Mouse (Mus musculus) midbrain, embryonic 10.5 days (tissue): ENCODE results near the gene Esyt2. TPM values are rescaled to one million over a fixed set of nuclear protein-coding genes. Genes with fewer than 3 reads are reported as not detected.

Experiments
- DNase-seq: peaks from one replicate; pipeline ENCODE4 v3.0.0-alpha.2; 2017; ENCODE audit warnings: low spot score
- H3K27ac ChIP-seq: fragments of 300-500 bp; sonication (generic); replicated peaks from 2 replicates; pipeline ENCODE4 v1.5.1; 2016; ENCODE audit warnings: mild to moderate bottlenecking
- H3K27me3 ChIP-seq: fragments of 300-500 bp; sonication (generic); 2 replicates; pipeline ENCODE4 v1.6.1; 2016; ENCODE audit warnings: low read depth, mild to moderate bottlenecking; ENCODE audit not compliant: poor library complexity, severe bottlenecking
- H3K36me3 ChIP-seq: fragments of 300-500 bp; sonication (generic); 2 replicates; pipeline ENCODE4 v1.6.1; 2016; ENCODE audit warnings: mild to moderate bottlenecking, moderate library complexity
- H3K4me1 ChIP-seq: fragments of 300-500 bp; sonication (generic); 2 replicates; pipeline ENCODE4 v1.6.1; 2016
- H3K4me3 ChIP-seq: fragments of 300-500 bp; sonication (generic); 2 replicates; pipeline ENCODE4 v1.5.1; 2016; ENCODE audit warnings: mild to moderate bottlenecking, moderate library complexity
- H3K9me3 ChIP-seq: fragments of 300-500 bp; sonication (generic); replicated peaks from 2 replicates; pipeline ENCODE4 v1.6.1; 2016; ENCODE audit warnings: mild to moderate bottlenecking
- WGBS: fragments of 180-500 bp; shearing (Covaris S2); methylation state at CpG from one replicate; pipeline ENCODE4 v1.1.7; 2016; 5-methylcytosine and 5-hydroxymethylcytosine counted together
- microRNA-seq: library from miRNA; unstranded; fragments of <30 nt; microRNA quantifications from one replicate; pipeline ENCODE4, GENCODE M21; 2017
- polyA plus RNA-seq: library from polyadenylated mRNA; unstranded; fragments of >200 nt; fragmentation: Nextera tagmentation; extraction: Ambion mirVana; gene quantifications from 2 replicates; pipeline ENCODE4 v1.2.1, GENCODE M21; 2016

The Esyt2 gene
- polyA plus RNA-seq, 1 experiment from 2014 or later, result 13.7 TPM

GRCm38 (mm10) chr12:116436125-116436524, 155.1 kb downstream of the Esyt2 start:
- Histone ChIP-seq H3K36me3 (peaks cover 93% of the 10 kb centered on the region), H3K9me3 (no peaks in the 10 kb centered on the region), H3K4me1 (no peaks in the 10 kb centered on the region), H3K27ac (no peak overlapping the region), H3K27me3 (no peaks in the 10 kb centered on the region), H3K4me3 (no peak overlapping the region)
- DNase-seq, result no peak
- WGBS, result 97% methylated on average over 3 of the region's 3 CpGs

- 88% methylated on average over 5 of the region's 5 CpGs for WGBS
- Histone ChIP-seq H3K4me1 (no peaks in the 10 kb centered on the region), H3K27ac (no peak overlapping the region), H3K4me3 (no peak overlapping the region), H3K27me3 (no peaks in the 10 kb centered on the region), H3K36me3 (peaks cover 95% of the 10 kb centered on the region), H3K9me3 (no peaks in the 10 kb centered on the region)
- DNase-seq, result no peak
These were observed 157.6 kb downstream of the Esyt2 start for GRCm38 (mm10) chr12:116438591-116438990.

Small RNAs within 50 kb of the gene (microRNA-seq; reads per million reads assigned to microRNA genes)
- not detected for gene Gm23190

Other genes with a start within 250 kb of the Esyt2 start
- 65.2 and 69.8 TPM in 2 replicates for gene Zfp386, start 233.5 kb upstream of the Esyt2 start, polyA plus RNA-seq
- gene Vipr2, start 203.5 kb upstream of the Esyt2 start, polyA plus RNA-seq, result 2.9 and 3.9 TPM in 2 replicates
- gene Wdr60, start 18.2 kb upstream of the Esyt2 start, polyA plus RNA-seq, result 13.1 and 17.0 TPM in 2 replicates
- gene Gm11027, start 5.8 kb upstream of the Esyt2 start, polyA plus RNA-seq, result not detected in 2 replicates
- 52.5 TPM in 2 replicates for gene Ncapg2, start 124.2 kb downstream of the Esyt2 start, polyA plus RNA-seq
- gene Ptprn2, start 204.5 kb downstream of the Esyt2 start, polyA plus RNA-seq, result 7.9 and 9.2 TPM in 2 replicates